Mouse (Mus musculus) kidney, embryonic 14.5 days (tissue): ENCODE measurements around the gene Nup85. TPM values are rescaled to one million over a fixed set of nuclear protein-coding genes. Genes with fewer than 3 reads are reported as not detected.

Experiments
- ATAC-seq: fragments of 200-750 bp; cut with Nextera tagmentation; 2 replicates; pipeline ENCODE4 v1.8.0; 2017; ENCODE audit warnings: moderate number of reproducible peaks, mild to moderate bottlenecking, moderate TSS enrichment, moderate library complexity; ENCODE audit not compliant: low FRiP score, low TSS enrichment
- H3K27ac ChIP-seq: fragments of 300-500 bp; sonication (generic); 2 replicates; pipeline ENCODE4 v1.5.1; 2014; ENCODE audit warnings: low read depth, mild to moderate bottlenecking, low read length, moderate library complexity, mixed read lengths
- H3K27me3 ChIP-seq: fragments of 300-500 bp; sonication (generic); 2 replicates; pipeline ENCODE4 v1.6.1; 2014; ENCODE audit warnings: mild to moderate bottlenecking, low read length; ENCODE audit not compliant: control insufficient read depth, insufficient read depth
- H3K36me3 ChIP-seq: fragments of 300-500 bp; sonication (generic); 2 replicates; pipeline ENCODE4 v1.6.1; 2014; ENCODE audit warnings: low read length, mixed read lengths; ENCODE audit not compliant: control insufficient read depth, insufficient read depth
- H3K4me1 ChIP-seq: fragments of 300-500 bp; sonication (generic); 2 replicates; pipeline ENCODE4 v1.6.1; 2014; ENCODE audit warnings: low read length, mixed read lengths; ENCODE audit not compliant: control insufficient read depth, insufficient read depth
- H3K4me2 ChIP-seq: fragments of 300-500 bp; sonication (generic); replicated peaks from 2 replicates; pipeline ENCODE4 v1.6.1; 2014; ENCODE audit warnings: low read depth, mild to moderate bottlenecking, low read length
- H3K4me3 ChIP-seq: fragments of 300-500 bp; sonication (generic); 2 replicates; pipeline ENCODE4 v1.5.1; 2014; ENCODE audit warnings: mild to moderate bottlenecking, low read length
- H3K9ac ChIP-seq: fragments of 300-500 bp; sonication (generic); 2 replicates; pipeline ENCODE4 v1.6.1; 2014; ENCODE audit warnings: low read depth, mild to moderate bottlenecking, low read length, moderate library complexity
- H3K9me3 ChIP-seq: fragments of 300-500 bp; sonication (generic); 2 replicates; pipeline ENCODE4 v1.6.1; 2016; ENCODE audit warnings: low read length; ENCODE audit not compliant: control insufficient read depth
- WGBS: fragments of 180-500 bp; shearing (Covaris S2); extraction: QIAGEN DNeasy Blood & Tissue Kit; methylation state at CpG from one replicate; pipeline ENCODE4 v1.1.7; 2014; 5-methylcytosine and 5-hydroxymethylcytosine counted together
- polyA plus RNA-seq: library from polyadenylated mRNA; unstranded; fragments of >200 nt; fragmentation: Nextera tagmentation; extraction: Ambion mirVana; gene quantifications from 2 replicates; pipeline ENCODE4 v1.2.1, GENCODE M21; 2014

Gene Nup85
- polyA plus RNA-seq, 1 experiment from 2014 or later: 197 TPM

DNA sequence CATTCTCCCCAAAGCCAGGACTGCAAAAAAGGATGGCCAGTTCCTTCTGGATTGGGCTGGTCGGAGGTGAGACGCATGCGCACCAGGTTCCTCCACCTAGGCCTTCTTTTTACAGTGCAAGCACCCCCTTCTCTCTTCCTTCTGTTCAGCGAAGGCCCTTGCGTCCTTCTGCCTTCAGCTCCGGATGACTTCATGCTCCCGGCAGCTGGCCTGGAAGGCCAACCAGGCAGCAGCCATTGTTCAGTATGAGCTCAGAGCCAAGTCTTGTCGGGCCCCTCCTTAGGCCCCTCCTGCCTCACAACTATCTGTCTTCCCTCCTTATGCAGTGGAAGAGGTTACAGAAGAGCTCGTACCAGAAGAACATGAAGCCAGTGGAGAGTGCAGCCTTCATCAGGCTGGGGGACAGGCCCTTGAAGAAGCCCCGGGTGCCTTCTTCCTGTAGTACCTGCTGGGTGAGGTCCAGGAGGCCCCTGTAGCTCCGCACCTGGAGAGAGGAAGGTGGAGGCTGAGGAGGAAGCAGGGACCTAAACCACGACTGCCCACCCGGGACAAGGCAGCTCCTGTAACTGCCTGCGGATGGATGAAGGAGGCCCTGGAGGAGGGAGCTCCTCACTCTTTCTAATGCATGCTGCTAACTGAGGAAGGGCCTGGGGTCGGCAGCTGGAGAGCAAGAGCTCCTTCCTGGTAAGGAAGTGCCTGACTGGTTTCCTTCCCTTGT, 51.0 kb downstream of the Nup85 start:
- Histone ChIP-seq H3K9ac (peak overlapping the region; percentile 28; the same call in 1 of the 2 replicates), H3K27ac (peak overlapping the region; percentile 53), H3K4me2 (no peak overlapping the region), H3K4me3 (no peak overlapping the region), H3K9me3 (no peaks in the 10 kb centered on the region), H3K36me3 (peaks cover 18% of the 10 kb centered on the region), H3K27me3 (no peaks in the 10 kb centered on the region), H3K4me1 (peaks cover 26% of the 10 kb centered on the region)
- 82% methylated on average over 15 of the region's 15 CpGs for WGBS
- ATAC-seq: no peak; the same call in 1 of the 2 replicates

GRCm38 (mm10) chr11:115615875-115616274, 51.6 kb downstream of the Nup85 start:
- peaks cover 22% of the 10 kb centered on the region for H3K36me3 ChIP-seq
- H3K4me1 ChIP-seq: peaks cover 26% of the 10 kb centered on the region
- H3K27ac ChIP-seq: no peak overlapping the region
- H3K4me3 ChIP-seq: no peak overlapping the region
- 94% methylated on average over 6 of the region's 6 CpGs for WGBS
- ATAC-seq: no peak
- no peak overlapping the region for H3K4me2 ChIP-seq
- no peaks in the 10 kb centered on the region for H3K27me3 ChIP-seq
- H3K9ac ChIP-seq: 0 out of 2 replicates have a peak overlapping the region, but pooled peaks have one; percentile 18
- H3K9me3 ChIP-seq: no peaks in the 10 kb centered on the region

DNA sequence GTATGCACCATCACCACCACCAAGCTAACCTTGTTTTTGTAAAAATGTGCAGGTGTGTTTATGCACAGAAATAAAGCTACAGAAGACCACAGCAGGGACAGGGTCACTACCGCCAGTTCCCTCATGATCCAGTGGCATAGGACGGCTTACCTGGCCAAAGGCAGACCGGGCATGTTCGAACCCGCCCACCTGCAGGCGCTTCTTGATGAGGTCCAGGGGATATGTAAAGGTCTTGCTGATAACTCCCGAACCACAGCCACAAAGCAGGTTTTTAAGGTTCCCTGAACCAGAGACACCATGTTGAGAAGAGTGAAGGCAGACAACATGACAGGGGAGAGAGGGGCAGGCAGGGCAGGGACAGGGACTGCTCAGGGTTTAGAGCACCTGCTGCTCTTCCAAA, 52.1 kb downstream of the Nup85 start:
- Histone ChIP-seq H3K27ac (no peak overlapping the region), H3K36me3 (peaks cover 27% of the 10 kb centered on the region), H3K4me1 (peaks cover 23% of the 10 kb centered on the region), H3K4me3 (no peak overlapping the region), H3K4me2 (no peak overlapping the region), H3K9ac (no peak overlapping the region), H3K27me3 (no peaks in the 10 kb centered on the region), H3K9me3 (no peaks in the 10 kb centered on the region)
- WGBS: 96% methylated on average over 7 of the region's 7 CpGs
- ATAC-seq: no peak

DNA sequence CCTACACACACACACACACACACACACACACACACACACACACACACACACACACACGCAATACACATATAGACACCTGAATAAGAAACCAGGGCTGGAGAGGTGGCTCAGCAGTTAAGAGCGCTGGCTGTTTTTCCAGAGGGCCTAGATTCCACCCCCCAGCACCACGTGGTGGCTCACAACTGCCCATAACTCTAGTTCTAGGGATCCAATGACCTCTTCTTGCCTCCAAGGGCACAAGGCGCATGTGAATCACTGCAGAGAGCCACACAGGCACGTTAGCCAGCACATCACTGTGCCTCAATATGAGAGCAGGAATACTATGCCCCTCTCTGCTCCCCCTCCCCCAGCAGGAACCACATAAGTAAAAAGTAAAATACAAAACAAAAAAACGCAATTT, 52.7 kb downstream of the Nup85 start:
- no peak for ATAC-seq
- H3K4me3 ChIP-seq: no peak overlapping the region
- no peaks in the 10 kb centered on the region for H3K9me3 ChIP-seq
- WGBS: 79% methylated on average over 6 of the region's 6 CpGs
- no peak overlapping the region for H3K9ac ChIP-seq
- H3K36me3 ChIP-seq: peaks cover 30% of the 10 kb centered on the region
- peaks cover 19% of the 10 kb centered on the region for H3K4me1 ChIP-seq
- H3K27ac ChIP-seq: no peak overlapping the region
- H3K4me2 ChIP-seq: no peak overlapping the region
- H3K27me3 ChIP-seq: no peaks in the 10 kb centered on the region

DNA sequence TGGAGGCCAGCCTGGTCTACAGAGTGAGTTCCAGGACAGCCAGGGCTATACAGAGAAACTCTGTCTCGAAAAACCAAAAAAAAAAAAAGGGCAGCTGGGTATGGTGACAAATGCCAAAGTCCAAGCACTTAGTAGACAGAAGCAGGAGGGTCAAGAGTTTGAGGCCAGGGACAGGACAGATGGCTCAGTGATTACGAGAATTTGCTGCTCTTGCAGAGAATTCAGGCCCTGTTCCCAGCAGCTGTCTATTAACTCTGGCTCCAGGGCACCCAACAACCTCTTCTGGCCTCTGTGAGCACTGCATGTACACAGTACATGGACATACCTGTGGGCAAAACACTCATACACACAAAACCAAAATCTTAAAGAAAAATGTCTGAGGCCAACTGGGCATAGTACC, 53.8 kb downstream of the Nup85 start:
- ATAC-seq: no peak
- Histone ChIP-seq H3K9me3 (no peaks in the 10 kb centered on the region), H3K4me1 (peaks cover 19% of the 10 kb centered on the region), H3K4me3 (no peak overlapping the region), H3K4me2 (no peak overlapping the region), H3K9ac (no peak overlapping the region), H3K27me3 (no peaks in the 10 kb centered on the region), H3K27ac (no peak overlapping the region), H3K36me3 (peaks cover 40% of the 10 kb centered on the region)
- WGBS: 88% methylated on average over 2 of the region's 2 CpGs

DNA sequence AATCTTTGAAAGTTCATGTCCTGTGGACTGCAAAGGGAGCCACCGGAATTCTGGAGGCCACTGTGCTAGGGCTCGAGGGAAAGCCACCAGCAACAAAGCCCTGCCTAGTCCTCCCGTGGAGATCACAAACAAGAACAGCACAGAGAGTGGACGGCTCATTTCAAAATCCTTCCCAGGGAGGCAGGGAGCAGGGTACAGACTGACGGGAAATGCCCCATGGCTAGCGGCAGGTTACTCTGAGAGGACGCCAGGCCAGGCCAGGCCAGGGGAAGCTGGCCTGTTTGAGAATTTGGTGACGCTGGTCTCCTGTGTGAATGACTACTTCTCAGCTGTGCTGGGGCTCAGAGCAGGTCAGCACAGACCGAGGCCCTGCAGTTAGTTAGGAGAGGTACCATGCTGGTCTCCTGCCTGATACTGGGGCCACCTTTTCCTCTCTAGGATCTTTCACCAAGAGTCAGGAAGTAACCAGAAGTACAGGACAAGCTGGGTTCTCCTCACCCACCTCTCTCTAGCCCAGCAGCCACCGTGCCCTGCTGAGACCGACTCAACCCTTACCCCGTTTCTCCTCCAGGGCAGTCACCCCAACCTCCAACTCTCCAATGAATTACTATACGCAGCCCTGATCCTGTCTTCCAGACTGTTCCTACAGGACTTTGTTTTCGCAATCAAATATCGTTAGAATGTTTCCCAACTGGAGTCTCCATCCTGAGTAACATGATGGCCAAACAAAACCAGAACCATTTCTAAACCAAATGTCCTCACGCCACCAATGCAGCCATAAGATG, 54.7 kb downstream of the Nup85 start:
- H3K27me3 ChIP-seq: no peaks in the 10 kb centered on the region
- no peaks in the 10 kb centered on the region for H3K9me3 ChIP-seq
- no peak overlapping the region for H3K4me2 ChIP-seq
- H3K36me3 ChIP-seq: peaks cover 47% of the 10 kb centered on the region
- no peak overlapping the region for H3K4me3 ChIP-seq
- H3K27ac ChIP-seq: no peak overlapping the region
- 88% methylated on average over 16 of the region's 16 CpGs for WGBS
- H3K9ac ChIP-seq: no peak overlapping the region
- peaks cover 11% of the 10 kb centered on the region; the same call in 1 of the 2 replicates for H3K4me1 ChIP-seq
- no peak for ATAC-seq

GRCm38 (mm10) chr11:115619949-115620348, 55.7 kb downstream of the Nup85 start:
- Histone ChIP-seq H3K27ac (no peak overlapping the region), H3K4me2 (no peak overlapping the region), H3K4me1 (peaks cover 5% of the 10 kb centered on the region; the same call in 1 of the 2 replicates), H3K36me3 (peaks cover 45% of the 10 kb centered on the region), H3K27me3 (no peaks in the 10 kb centered on the region), H3K9me3 (no peaks in the 10 kb centered on the region), H3K9ac (no peak overlapping the region), H3K4me3 (no peak overlapping the region)
- WGBS: 97% methylated on average over 7 of the region's 7 CpGs
- no peak for ATAC-seq

- Histone ChIP-seq H3K27ac (no peak overlapping the region), H3K4me1 (peaks cover 8% of the 10 kb centered on the region), H3K36me3 (peaks cover 35% of the 10 kb centered on the region), H3K9ac (no peak overlapping the region), H3K4me2 (no peak overlapping the region), H3K27me3 (no peaks in the 10 kb centered on the region), H3K9me3 (no peaks in the 10 kb centered on the region), H3K4me3 (no peak overlapping the region)
- 77% methylated on average over 9 of the region's 9 CpGs for WGBS
- no peak for ATAC-seq
Observed at GRCm38 (mm10) chr11:115623487-115624070, 59.3 kb downstream of the Nup85 start.
